Mouse (Mus musculus) G1E (cell line): ENCODE data around the gene Xrcc5.

Experiments used
- CTCF ChIP-seq: IDR thresholded peaks from 2 replicates; pipeline ENCODE4 v1.5.1; 2012; ENCODE audit warnings: low read depth, low read length, inconsistent platforms, mixed read lengths
- TAL1 ChIP-seq: conservative IDR thresholded peaks from 2 replicates; pipeline ENCODE4 v1.6.1; 2012; ENCODE audit warnings: low read depth, low read length, inconsistent platforms, mixed read lengths

DNA sequence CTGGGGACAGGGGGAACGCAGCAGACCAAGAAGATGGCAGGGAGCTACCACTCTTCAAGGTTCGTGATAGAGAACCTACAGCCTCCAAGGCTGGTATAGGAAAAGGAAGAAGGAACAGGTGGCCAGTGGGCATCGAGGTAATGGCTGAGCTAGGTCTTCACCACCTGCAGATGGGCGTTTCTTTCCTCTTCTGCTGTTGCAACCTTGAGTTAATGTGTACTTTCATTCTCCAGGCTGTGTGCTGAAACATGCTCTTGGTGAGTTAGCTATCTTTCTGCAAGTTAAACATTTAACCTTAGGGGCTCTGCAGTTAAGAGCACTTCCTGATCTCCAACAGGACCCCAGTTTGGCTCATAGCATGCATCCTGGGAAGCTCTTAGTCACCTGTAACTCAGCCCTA, 19.3 kb upstream of the Xrcc5 start:
- TF ChIP-seq CTCF = no peak
- no peak for TF ChIP-seq TAL1
